Mouse (Mus musculus): ENCODE measurements around the gene Pkig.

- TF ChIP-seq CTCF (IDR thresholded peaks at IDR 0.05; ENCODE audit: low read depth): no peak
- no peak for TF ChIP-seq EP300 (IDR thresholded peaks at IDR 0.05; ENCODE audit: low read depth)
Measured at GRCm38 (mm10) chr2:163766261-163766660, 108.1 kb downstream of the Pkig start.

Data from liver, postnatal 0 days (tissue).